Mouse (Mus musculus) embryonic fibroblast, embryonic 13.5 days (primary cell): Measurements from ENCODE around the gene Arid3b.

Experiments
- CTCF ChIP-seq: IDR thresholded peaks from 2 replicates; pipeline ENCODE4 v1.5.1; 2011; ENCODE audit warnings: mild to moderate bottlenecking, control low read depth, low read length, moderate library complexity, borderline replicate concordance; ENCODE audit not compliant: insufficient read depth
- POLR2A ChIP-seq: IDR thresholded peaks from 2 replicates; pipeline ENCODE4 v1.6.1; 2011; ENCODE audit warnings: low read depth, mild to moderate bottlenecking, control low read depth, low read length, moderate library complexity

DNA sequence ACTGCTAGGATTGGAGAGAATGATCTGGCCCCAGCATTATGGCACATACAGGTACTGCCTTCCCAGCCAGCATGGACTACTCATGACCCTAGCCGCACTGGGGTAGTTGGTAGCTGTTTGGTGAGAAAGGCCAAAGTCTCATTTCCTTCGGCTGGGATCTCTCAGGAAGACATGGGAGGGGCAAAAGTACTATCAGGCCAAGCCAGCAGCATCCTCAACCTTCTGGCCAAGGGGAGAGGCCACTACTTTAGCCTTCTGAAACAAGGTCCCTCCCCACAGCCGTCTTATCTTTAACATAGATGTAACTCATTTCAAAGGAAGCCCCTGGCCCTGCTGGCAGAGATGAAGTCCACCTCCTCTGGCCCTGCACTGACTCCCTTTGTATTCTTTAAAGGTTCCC, 79.0 kb downstream of the Arid3b start:
- TF ChIP-seq CTCF (no peak), POLR2A (no peak)
